Mouse (Mus musculus): ENCODE data around the gene Prlr.

The Prlr gene

GRCm38 (mm10) chr15:10330626-10331025 is 153.6 kb downstream of the Prlr start:
- no peak for DNase-seq (ENCODE audit: low read depth)

- DNase-seq (ENCODE audit: low read depth) = no peak
Measured at GRCm38 (mm10) chr15:10332566-10332965, 155.5 kb downstream of the Prlr start.

- no peak for DNase-seq (ENCODE audit: low read depth)
Measured at GRCm38 (mm10) chr15:10338606-10339005, 161.6 kb downstream of the Prlr start.

GRCm38 (mm10) chr15:10347044-10347443 is 170.0 kb downstream of the Prlr start:
- no peak for DNase-seq (ENCODE audit: low read depth)

- no peak for DNase-seq (ENCODE audit: low read depth)
Measured at GRCm38 (mm10) chr15:10358039-10358948, 181.3 kb downstream of the Prlr start, which contains the start of gene Agxt2. Agxt2 (plus strand) TSS chr15:10358532.

GRCm38 (mm10) chr15:10366331-10366730 is 189.3 kb downstream of the Prlr start:
- no peak for DNase-seq (ENCODE audit: low read depth)

- DNase-seq (ENCODE audit: low read depth) = no peak
Measured at GRCm38 (mm10) chr15:10375404-10375803, 198.4 kb downstream of the Prlr start.

GRCm38 (mm10) chr15:10378338-10378959 is 201.4 kb downstream of the Prlr start:
- no peak for DNase-seq (ENCODE audit: low read depth)

- no peak for DNase-seq (ENCODE audit: low read depth)
Measured at GRCm38 (mm10) chr15:10379757-10380458, 202.9 kb downstream of the Prlr start.

GRCm38 (mm10) chr15:10387263-10387662 is 210.2 kb downstream of the Prlr start:
- no peak for DNase-seq (ENCODE audit: low read depth)

All from 416B (cell line).